Comparison of ENCODE assay signal across 8 mouse cellular contexts in the genomic region with DNA sequence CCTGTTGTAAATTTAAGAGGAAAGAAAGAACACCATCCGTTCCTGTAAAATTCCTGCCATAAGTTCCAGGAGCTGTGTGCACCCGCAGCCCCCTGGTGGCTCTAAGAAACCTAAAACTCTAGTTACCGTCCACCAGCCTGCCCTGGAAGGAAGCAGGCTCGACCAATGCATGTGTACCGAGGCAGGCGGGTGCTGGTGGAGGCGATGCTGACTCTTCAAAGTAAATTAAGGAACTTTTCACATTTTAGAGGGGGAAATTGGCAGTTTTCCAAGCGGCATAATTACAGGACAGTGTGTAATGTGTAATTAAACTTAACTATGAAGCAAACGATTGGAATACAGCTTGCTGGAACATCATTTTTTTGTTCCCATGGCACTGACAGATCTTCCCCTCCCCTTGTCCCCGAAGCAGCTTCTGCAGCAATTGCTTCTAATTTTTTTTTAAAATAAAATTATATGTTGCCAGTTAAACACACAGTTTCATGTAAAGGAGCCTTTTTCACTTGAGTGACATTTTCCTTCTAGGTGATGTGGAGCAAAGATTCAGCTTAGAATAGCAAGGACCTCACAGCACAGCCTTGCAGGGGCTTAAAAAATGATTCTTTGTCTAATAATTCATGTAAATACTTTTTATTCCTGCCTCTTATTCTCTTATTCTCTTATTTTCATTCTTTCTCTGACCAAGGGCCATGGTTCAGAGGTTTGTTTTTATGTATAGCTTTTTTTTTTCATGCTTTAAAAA.
DNase-seq lines count a peak whose midpoint lies in the region; ATAC-seq lines count a peak whose summit lies in the region.

No protein-coding gene starts in this region.

- no peak for ATAC-seq in CD4-positive, CD25-positive, alpha-beta regulatory T cell, adult 4 months

- peak; percentile 50 to 57 for DNase-seq in cerebellum, postnatal 10 days
- no peak for DNase-seq in cerebellum, adult 11 months
- DNase-seq in right cerebral cortex, adult 18-20 months = peak; percentile 29
- no peak for DNase-seq in right cerebral cortex, postnatal 25 days
- peak; percentile 69 to 72 for DNase-seq in left cerebral cortex, postnatal 14 days (ENCODE audit: low spot score in 2 of 2)
- DNase-seq in adrenal gland, postnatal 25 days = no peak
- DNase-seq in adrenal gland, adult (ENCODE audit: inconsistent age in 2 of 2, low spot score in 1 of 2) = no peak

- intact Hi-C loops in left cerebral cortex, postnatal 14 days (cut with DNase I) = no loop called here

Comparison
In these comparisons a context has a peak if more than half of its experiments do, and no peak if none do; other contexts are left out.
1. DNase-seq: peak in cerebellum, postnatal 10 days (2 of 2), right cerebral cortex, adult 18-20 months (single experiment) and left cerebral cortex, postnatal 14 days (2 of 2); none in cerebellum, adult 11 months (single experiment), right cerebral cortex, postnatal 25 days (single experiment), adrenal gland, postnatal 25 days (single experiment) and adrenal gland, adult (0 of 2).